Mouse (Mus musculus) ES-Bruce4 (cell line): ENCODE data around the gene Anxa9.

Source experiments
- CTCF ChIP-seq: IDR thresholded peaks from one replicate; pipeline ENCODE4 v1.8.1; 2011; ENCODE audit warnings: low read depth, low read length
- EP300 ChIP-seq: IDR thresholded peaks from 2 replicates; pipeline ENCODE4 v1.6.1; 2011; ENCODE audit warnings: low read depth, low read length; ENCODE audit not compliant: insufficient read depth
- POLR2A ChIP-seq: IDR thresholded peaks from one replicate; pipeline ENCODE4 v1.8.1; 2011; ENCODE audit warnings: low read length; ENCODE audit not compliant: insufficient read depth

DNA sequence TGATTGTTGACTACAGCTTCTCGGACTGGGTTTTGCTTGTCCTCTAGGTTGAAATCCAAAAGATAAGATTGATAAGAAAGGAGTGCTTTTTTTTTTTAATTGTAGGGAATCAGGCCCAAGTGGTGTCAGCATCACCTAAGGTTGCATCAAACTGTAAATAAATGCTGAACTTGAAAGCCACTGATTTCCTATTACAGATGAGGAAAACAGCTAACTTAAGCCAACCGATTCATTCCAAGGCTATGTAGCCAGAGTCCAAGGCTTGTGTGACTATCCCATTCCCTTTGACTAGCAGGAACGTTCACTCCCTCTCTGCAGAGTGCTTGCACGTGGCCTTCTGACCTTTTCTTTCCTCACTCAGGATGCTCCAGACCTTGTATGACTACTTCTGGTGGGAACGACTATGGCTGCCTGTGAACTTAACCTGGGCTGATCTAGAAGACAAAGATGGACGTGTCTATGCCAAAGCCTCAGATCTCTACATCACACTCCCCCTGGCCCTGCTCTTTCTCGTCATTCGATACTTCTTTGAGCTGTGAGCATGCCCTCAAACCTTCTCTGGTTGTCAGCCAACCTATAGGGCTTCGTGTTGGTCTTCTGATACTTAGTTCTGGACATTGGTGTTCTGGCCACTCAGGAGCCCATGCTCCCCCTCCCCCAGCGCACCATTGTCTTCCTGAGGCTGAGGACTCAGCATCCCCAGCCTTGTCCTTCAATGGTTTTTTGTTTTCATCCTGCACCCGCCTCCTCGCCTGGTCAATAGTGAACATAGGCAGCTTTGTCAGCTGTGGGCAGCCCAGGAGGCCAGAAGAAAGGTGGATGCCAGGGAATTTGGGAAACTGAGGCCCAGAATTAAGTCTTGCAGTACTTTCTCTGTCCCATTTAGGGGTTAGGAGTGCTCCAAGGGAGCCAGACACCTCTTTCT is 13.0 kb upstream of the Anxa9 start:
- TF ChIP-seq CTCF (no peak), POLR2A (no peak), EP300 (no peak)
